Mouse (Mus musculus): ENCODE measurements around the gene Tmem178b.

DNA sequence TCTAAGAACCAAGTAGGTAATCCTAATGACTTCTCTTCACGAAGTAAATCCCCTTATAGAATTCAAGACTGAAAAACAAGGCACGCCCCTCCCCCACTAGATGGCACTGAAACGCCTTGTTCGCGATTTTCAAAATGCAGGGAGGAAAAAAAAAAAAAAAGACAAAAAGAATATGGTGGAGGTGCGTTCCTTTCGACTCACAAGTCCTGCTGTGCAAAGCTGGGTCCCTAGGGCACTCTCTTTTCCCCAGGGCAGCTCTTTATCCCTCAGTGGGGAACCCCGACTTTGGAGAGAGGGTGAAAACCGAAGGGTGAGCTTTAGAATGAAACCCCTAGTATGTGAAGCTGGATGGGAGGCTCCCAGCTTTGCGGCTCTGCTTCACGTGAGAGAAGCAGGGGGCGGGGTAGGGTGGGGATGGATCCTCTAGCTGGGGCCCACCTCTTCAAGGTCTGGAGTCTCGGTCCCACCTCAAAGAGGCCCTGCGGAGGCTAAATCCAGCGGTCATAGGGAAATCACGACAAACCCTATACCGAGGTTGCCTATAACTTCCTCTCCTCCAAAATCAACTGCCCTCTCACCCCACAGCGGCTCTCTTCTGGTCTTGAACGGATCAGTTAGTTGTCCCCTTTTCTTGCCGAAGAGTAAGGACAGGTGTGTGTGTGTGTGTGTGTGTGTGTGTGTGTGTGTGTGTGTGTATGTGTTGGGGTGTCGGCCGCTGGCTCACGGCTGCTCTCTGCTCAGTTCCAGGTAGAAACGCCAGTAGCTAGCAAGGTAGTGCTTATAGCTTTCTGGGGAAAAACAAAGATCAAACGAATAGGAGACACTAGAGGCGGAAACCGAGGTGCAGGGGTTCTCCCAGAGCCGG lies 2.6 kb upstream of the Tmem178b start:
- TF ChIP-seq CTCF (IDR thresholded peaks at IDR 0.05; ENCODE audit: low read depth) (peak; percentile 16; the same call in 1 of the 2 replicates), EP300 (IDR thresholded peaks at IDR 0.05; ENCODE audit: low read depth) (no peak)
